Mouse (Mus musculus) 416B (cell line): Measurements from ENCODE around the gene Grik4.
A peak's percentile ranks its signal among the peaks of the same experiment; 100 is the strongest.

Experiments
- DNase-seq: peaks from one replicate; pipeline ENCODE4 v3.0.0; 2011; ENCODE audit warnings: low read depth

Grik4 gene

DNA sequence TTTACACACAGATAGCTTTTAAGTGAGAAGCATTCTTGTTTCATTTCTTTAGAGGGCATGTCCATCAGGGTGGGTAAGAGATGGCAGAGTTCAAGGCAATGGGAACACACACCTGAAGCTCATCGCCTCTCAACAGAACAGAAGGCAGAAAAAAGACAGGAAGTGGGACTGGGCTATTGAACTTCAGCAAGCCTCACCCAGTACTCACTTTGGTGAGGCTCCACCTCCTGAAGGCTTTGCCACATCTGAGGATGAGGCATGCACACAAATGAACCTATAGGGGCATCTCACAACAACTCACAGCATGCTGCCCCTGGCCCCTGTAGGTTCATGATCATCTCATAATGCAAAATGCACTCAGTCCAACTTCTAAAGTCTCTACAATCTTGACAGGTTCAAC is 456.2 kb downstream of the Grik4 start:
- no peak for DNase-seq

DNA sequence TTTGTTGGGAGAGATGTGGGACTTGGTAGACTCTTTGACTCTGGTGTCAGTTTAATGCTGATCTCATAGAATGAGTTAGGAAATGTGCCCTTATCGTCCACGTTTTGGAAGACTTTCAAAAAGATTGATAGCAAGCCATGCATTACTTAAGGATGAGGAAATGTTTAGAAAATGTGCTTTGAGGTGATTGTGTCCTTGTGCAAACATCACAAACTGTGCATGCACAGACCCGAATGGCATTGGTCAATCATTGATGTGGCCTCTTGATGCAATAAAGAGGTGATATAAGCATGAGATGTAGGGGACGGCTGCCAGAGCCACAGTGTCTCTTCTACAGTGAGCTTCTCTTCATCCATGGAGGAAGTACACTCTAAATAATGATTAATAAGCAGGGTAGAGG is 457.4 kb downstream of the Grik4 start:
- peak; percentile 8 for DNase-seq

DNA sequence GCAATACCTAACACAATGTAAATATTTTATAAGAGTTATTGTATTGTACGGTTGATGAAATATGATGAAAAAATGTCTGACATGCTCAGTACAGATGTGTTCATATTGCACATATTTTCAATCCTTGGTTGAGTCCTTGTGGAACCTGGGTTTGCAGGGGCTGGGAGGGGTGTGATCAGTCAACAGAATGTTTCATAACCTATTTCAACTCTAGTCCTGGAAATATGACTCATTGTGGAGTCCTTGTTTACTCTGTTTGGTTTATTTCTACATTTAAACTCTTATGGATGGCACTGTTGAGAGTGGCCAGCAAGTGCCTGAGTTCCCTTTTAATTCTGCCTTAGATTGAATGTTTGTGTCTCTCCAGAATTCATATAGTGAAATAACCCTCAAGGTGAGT is 459.6 kb downstream of the Grik4 start:
- DNase-seq: no peak

GRCm38 (mm10) chr9:42482944-42483343 is 461.3 kb downstream of the Grik4 start:
- no peak for DNase-seq

- DNase-seq: no peak
Observed at GRCm38 (mm10) chr9:42476166-42476565, 468.1 kb downstream of the Grik4 start.

- no peak for DNase-seq
Observed at GRCm38 (mm10) chr9:42474244-42474643, 470.0 kb downstream of the Grik4 start.

DNA sequence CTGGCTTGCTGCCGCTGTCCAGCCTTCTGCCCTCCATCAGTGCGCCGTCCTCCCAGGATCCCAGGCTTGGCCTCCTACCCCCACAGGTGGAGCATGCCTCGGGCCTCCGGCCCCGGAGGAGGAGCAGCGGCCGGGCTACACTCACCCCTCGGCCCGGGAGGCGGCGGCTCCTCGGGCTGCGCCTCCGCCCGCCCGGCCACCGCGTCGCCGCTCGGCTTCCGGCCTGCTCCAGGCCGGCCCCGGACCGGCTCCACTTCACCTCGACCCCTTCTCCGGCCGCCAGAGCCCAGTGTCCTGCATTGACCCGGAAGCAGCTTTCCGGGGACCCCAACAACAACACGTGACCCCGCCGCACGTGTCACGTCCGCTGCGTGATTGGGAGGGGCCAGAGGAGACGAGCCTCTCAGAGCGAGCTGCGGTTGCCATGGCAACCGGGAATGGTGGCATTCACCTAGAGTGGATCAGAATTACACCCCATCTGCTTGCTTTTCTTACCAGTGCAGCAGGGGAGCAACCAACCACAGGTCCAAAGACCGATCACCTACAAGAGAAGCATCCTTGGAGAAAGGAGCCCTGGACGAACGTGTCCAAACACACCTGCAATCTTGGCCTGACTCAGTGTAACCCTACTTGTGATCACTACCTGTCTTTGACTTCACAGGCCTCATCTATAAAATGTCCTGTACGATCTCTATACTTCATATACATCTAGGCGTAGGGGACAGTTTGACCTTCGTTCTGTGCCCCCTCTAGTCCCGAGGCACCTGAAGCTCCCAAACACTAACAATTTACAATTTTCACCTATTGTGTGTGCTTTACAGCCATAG is 472.2 kb downstream of the Grik4 start:
- peak; percentile 75 for DNase-seq

DNA sequence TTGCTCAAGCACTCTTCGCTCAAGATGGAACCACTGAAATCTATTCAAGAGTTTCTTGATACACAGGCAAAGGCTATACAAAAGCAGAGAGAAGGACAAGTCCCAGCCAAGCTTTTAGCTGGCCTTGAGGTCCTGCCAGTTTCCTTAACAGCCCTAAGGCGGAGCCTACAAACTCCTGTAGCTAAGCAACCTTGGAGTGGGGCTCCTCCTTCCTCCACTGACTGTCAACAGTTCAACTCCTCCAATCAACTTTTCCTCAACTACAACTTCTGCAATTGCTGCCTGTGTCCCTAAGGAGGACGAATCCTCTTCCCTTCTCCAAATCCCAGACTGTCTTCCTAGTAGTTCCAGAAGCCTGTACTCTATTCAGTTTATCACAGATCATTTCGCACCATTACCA is 473.1 kb downstream of the Grik4 start:
- peak; percentile 68 for DNase-seq

DNA sequence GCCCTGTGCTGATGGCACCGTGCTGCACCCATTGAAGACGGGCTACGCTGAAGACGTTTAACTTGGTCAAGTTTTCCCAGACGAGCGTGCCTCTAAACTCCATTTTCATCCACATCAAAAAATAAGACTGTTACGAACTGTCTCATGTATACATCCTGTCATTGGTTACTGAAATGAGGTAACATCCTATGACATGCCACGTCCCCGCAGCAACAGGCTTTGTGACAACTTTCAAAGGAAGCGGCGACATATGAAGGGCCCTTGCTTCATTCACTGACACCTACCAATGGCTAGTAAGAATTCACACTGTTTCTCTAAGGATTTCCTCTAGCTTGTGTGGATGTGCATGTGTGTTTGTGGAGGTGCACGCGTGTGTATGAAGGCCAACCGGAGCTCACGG is 475.0 kb downstream of the Grik4 start:
- peak; percentile 8 for DNase-seq

GRCm38 (mm10) chr9:42468360-42468759 is 475.9 kb downstream of the Grik4 start:
- DNase-seq: no peak
